Mouse (Mus musculus) cerebellum, adult 11 months (tissue): ENCODE measurements around the gene Mrpl21.

Experiments
- DNase-seq: peaks from one replicate; pipeline ENCODE4 v3.0.0; 2022

Gene Mrpl21

GRCm38 (mm10) chr19:3282572-3283467 is at the start of gene Mrpl21, which contains the start of gene Ighmbp2:
Mrpl21 (plus strand) TSS chr19:3282901.
Ighmbp2 (minus strand) TSS chr19:3283017.
- DNase-seq: peak; percentile 92

- no peak for DNase-seq
Observed at GRCm38 (mm10) chr19:3260016-3260415, 22.7 kb upstream of the Mrpl21 start.

GRCm38 (mm10) chr19:3260591-3260990 is 22.1 kb upstream of the Mrpl21 start:
- DNase-seq: no peak

- no peak for DNase-seq
Observed at GRCm38 (mm10) chr19:3261336-3261735, 21.4 kb upstream of the Mrpl21 start.

- no peak for DNase-seq
Observed at GRCm38 (mm10) chr19:3261764-3262525, 20.8 kb upstream of the Mrpl21 start.

- no peak for DNase-seq
Observed at GRCm38 (mm10) chr19:3264348-3264747, 18.4 kb upstream of the Mrpl21 start.

- no peak for DNase-seq
Observed at GRCm38 (mm10) chr19:3265180-3265579, 17.5 kb upstream of the Mrpl21 start.

GRCm38 (mm10) chr19:3266136-3266535 is 16.6 kb upstream of the Mrpl21 start:
- DNase-seq: no peak

GRCm38 (mm10) chr19:3266676-3267075 is 16.0 kb upstream of the Mrpl21 start:
- DNase-seq: no peak

- DNase-seq: no peak
Observed at GRCm38 (mm10) chr19:3267340-3267739, 15.4 kb upstream of the Mrpl21 start.

GRCm38 (mm10) chr19:3268218-3268980 is 14.3 kb upstream of the Mrpl21 start:
- DNase-seq: no peak

- DNase-seq: no peak
Observed at GRCm38 (mm10) chr19:3269279-3269678, 13.4 kb upstream of the Mrpl21 start.

- DNase-seq: no peak
Observed at GRCm38 (mm10) chr19:3269803-3270202, 12.9 kb upstream of the Mrpl21 start.

- no peak for DNase-seq
Observed at GRCm38 (mm10) chr19:3271366-3271765, 11.3 kb upstream of the Mrpl21 start.

- DNase-seq: no peak
Observed at GRCm38 (mm10) chr19:3273331-3273730, 9.4 kb upstream of the Mrpl21 start.

- no peak for DNase-seq
Observed at GRCm38 (mm10) chr19:3275744-3276365, 6.8 kb upstream of the Mrpl21 start.

- DNase-seq: no peak
Observed at GRCm38 (mm10) chr19:3281886-3282285, 815 bp upstream of the Mrpl21 start.

- peak; percentile 27 for DNase-seq
Observed at GRCm38 (mm10) chr19:3289006-3289405, 6.3 kb downstream of the Mrpl21 start.

GRCm38 (mm10) chr19:3292028-3292427 is 9.3 kb downstream of the Mrpl21 start:
- no peak for DNase-seq

- no peak for DNase-seq
Observed at GRCm38 (mm10) chr19:3292993-3293392, 10.3 kb downstream of the Mrpl21 start.

GRCm38 (mm10) chr19:3295245-3295644 is 12.5 kb downstream of the Mrpl21 start:
- no peak for DNase-seq

- no peak for DNase-seq
Observed at GRCm38 (mm10) chr19:3297034-3297433, 14.3 kb downstream of the Mrpl21 start.

- no peak for DNase-seq
Observed at GRCm38 (mm10) chr19:3297775-3298174, 15.1 kb downstream of the Mrpl21 start.
